Mouse (Mus musculus) heart, embryonic 12.5 days (tissue): ENCODE measurements around the gene C130026I21Rik. TPM values are rescaled to one million over a fixed set of nuclear protein-coding genes. Genes with fewer than 3 reads are reported as not detected.
A peak's percentile ranks its signal among the peaks of the same experiment; 100 is the strongest.
"Not testable (repeated sequence)": the region's sequence is repeated elsewhere in the genome, so short reads cannot be mapped to it uniquely, and the experiment has no call there.

Source experiments
- ATAC-seq: fragments of 200-750 bp; cut with Nextera tagmentation; 2 replicates; pipeline ENCODE4 v1.8.0; 2017; ENCODE audit warnings: moderate TSS enrichment, moderate library complexity; ENCODE audit not compliant: insufficient number of reproducible peaks, low FRiP score
- H3K27ac ChIP-seq: fragments of 300-500 bp; sonication (generic); 2 replicates; pipeline ENCODE4 v1.5.1; 2016; ENCODE audit warnings: mild to moderate bottlenecking, moderate library complexity; ENCODE audit not compliant: poor library complexity, severe bottlenecking
- H3K27me3 ChIP-seq: fragments of 300-500 bp; sonication (generic); replicated peaks from 2 replicates; pipeline ENCODE4 v1.6.1; 2016; ENCODE audit warnings: mild to moderate bottlenecking, moderate library complexity
- H3K36me3 ChIP-seq: fragments of 300-500 bp; sonication (generic); 2 replicates; pipeline ENCODE4 v1.6.1; 2016; ENCODE audit warnings: mild to moderate bottlenecking, moderate library complexity
- H3K4me1 ChIP-seq: fragments of 300-500 bp; sonication (generic); replicated peaks from 2 replicates; pipeline ENCODE4 v1.6.1; 2016; ENCODE audit warnings: mild to moderate bottlenecking
- H3K4me2 ChIP-seq: fragments of 300-500 bp; sonication (generic); 2 replicates; pipeline ENCODE4 v1.6.1; 2016; ENCODE audit warnings: mild to moderate bottlenecking, moderate library complexity
- H3K4me3 ChIP-seq: fragments of 300-500 bp; sonication (generic); 2 replicates; pipeline ENCODE4 v1.5.1; 2016; ENCODE audit warnings: mild to moderate bottlenecking
- H3K9ac ChIP-seq: fragments of 300-500 bp; sonication (generic); 2 replicates; pipeline ENCODE4 v1.6.1; 2016; ENCODE audit warnings: mild to moderate bottlenecking, moderate library complexity
- H3K9me3 ChIP-seq: fragments of 300-500 bp; sonication (generic); replicated peaks from 2 replicates; pipeline ENCODE4 v1.6.1; 2016; ENCODE audit warnings: mild to moderate bottlenecking, moderate library complexity
- WGBS: fragments of 180-500 bp; shearing (Covaris S2); methylation state at CpG from one replicate; pipeline ENCODE4 v1.1.7; 2016; 5-methylcytosine and 5-hydroxymethylcytosine counted together
- polyA plus RNA-seq: library from polyadenylated mRNA; unstranded; fragments of >200 nt; fragmentation: Nextera tagmentation; extraction: Ambion mirVana; gene quantifications from 2 replicates; pipeline ENCODE4 v1.2.1, GENCODE M21; 2016

Gene C130026I21Rik
- polyA plus RNA-seq, result not detected in 2 replicates

GRCm38 (mm10) chr1:85270466-85270865, at the start of gene C130026I21Rik:
Gene C130026I21Rik, minus strand, starts transcription at chr1:85270566.
- not testable (repeated sequence) for H3K27me3 ChIP-seq, H3K4me3 ChIP-seq, H3K4me1 ChIP-seq, H3K27ac ChIP-seq, H3K36me3 ChIP-seq, H3K9me3 ChIP-seq, H3K9ac ChIP-seq, H3K4me2 ChIP-seq, ATAC-seq
- no CpG with 5 or more reads among the region's 6 CpGs for WGBS

- not testable (repeated sequence) for H3K4me3 ChIP-seq, H3K27me3 ChIP-seq, H3K9me3 ChIP-seq, ATAC-seq, H3K27ac ChIP-seq, H3K36me3 ChIP-seq, H3K4me1 ChIP-seq, H3K4me2 ChIP-seq, H3K9ac ChIP-seq
- WGBS, result 34% methylated on average over 4 of the region's 5 CpGs
These were observed 16.7 kb upstream of the C130026I21Rik start for GRCm38 (mm10) chr1:85287063-85287462.

- H3K27me3 ChIP-seq, ATAC-seq, H3K4me2 ChIP-seq, H3K4me3 ChIP-seq, H3K36me3 ChIP-seq, H3K4me1 ChIP-seq, H3K27ac ChIP-seq, H3K9ac ChIP-seq, H3K9me3 ChIP-seq: not testable (repeated sequence)
- 65% methylated on average over 4 of the region's 5 CpGs for WGBS
These were observed 6.1 kb upstream of the C130026I21Rik start for GRCm38 (mm10) chr1:85276421-85276820.

- not testable (repeated sequence) for H3K4me3 ChIP-seq, H3K9ac ChIP-seq, H3K27ac ChIP-seq, H3K4me2 ChIP-seq, H3K9me3 ChIP-seq, ATAC-seq, H3K27me3 ChIP-seq, H3K4me1 ChIP-seq, H3K36me3 ChIP-seq
- WGBS, result 40% methylated on average over 2 of the region's 2 CpGs
These were observed 11.7 kb downstream of the C130026I21Rik start for GRCm38 (mm10) chr1:85258634-85259033.

- not testable (repeated sequence) for H3K4me2 ChIP-seq, H3K9ac ChIP-seq, H3K27me3 ChIP-seq, H3K4me1 ChIP-seq, ATAC-seq, H3K27ac ChIP-seq, H3K4me3 ChIP-seq, H3K36me3 ChIP-seq
- H3K9me3 ChIP-seq, result peaks cover 12% of the 10 kb centered on the region
- WGBS, result 52% methylated on average over 2 of the region's 3 CpGs
These were observed 15.1 kb downstream of the C130026I21Rik start for GRCm38 (mm10) chr1:85255217-85255616.

GRCm38 (mm10) chr1:85251211-85251610, 19.2 kb downstream of the C130026I21Rik start:
- H3K4me1 ChIP-seq, ATAC-seq, H3K9ac ChIP-seq, H3K4me3 ChIP-seq, H3K27ac ChIP-seq, H3K4me2 ChIP-seq, H3K36me3 ChIP-seq, H3K27me3 ChIP-seq: not testable (repeated sequence)
- whole genome bisulfite sequencing, result 72% methylated on average over 4 of the region's 4 CpGs
- peaks cover 26% of the 10 kb centered on the region for H3K9me3 ChIP-seq

- ATAC-seq, result peak; percentile 61; the same call in 1 of the 2 replicates
- not testable (repeated sequence) for H3K27me3 ChIP-seq
These were observed 21.4 kb downstream of the C130026I21Rik start for GRCm38 (mm10) chr1:85248985-85249384.

GRCm38 (mm10) chr1:85246776-85247460, 23.4 kb downstream of the C130026I21Rik start:
- WGBS, result 69% methylated on average over 8 of the region's 8 CpGs
- not testable (repeated sequence) for H3K36me3 ChIP-seq, H3K9ac ChIP-seq, H3K27ac ChIP-seq, H3K4me2 ChIP-seq, H3K4me3 ChIP-seq, H3K27me3 ChIP-seq, H3K4me1 ChIP-seq, ATAC-seq
- H3K9me3 ChIP-seq, result peaks cover 36% of the 10 kb centered on the region

More at GRCm38 (mm10) chr1:85248985-85249384, 21.4 kb downstream of the C130026I21Rik start:
- not testable (repeated sequence) for H3K36me3 ChIP-seq, H3K4me3 ChIP-seq, H3K27ac ChIP-seq, H3K9ac ChIP-seq, H3K4me2 ChIP-seq, H3K4me1 ChIP-seq
- H3K9me3 ChIP-seq, result peaks cover 31% of the 10 kb centered on the region
- 56% methylated on average over 3 of the region's 3 CpGs for WGBS

GRCm38 (mm10) chr1:85246266-85246665, 24.1 kb downstream of the C130026I21Rik start:
- not testable (repeated sequence) for ATAC-seq

GRCm38 (mm10) chr1:85244941-85245340, 25.4 kb downstream of the C130026I21Rik start:
- not testable (repeated sequence) for H3K4me3 ChIP-seq, H3K9ac ChIP-seq, H3K36me3 ChIP-seq, H3K27me3 ChIP-seq, H3K4me2 ChIP-seq, ATAC-seq, H3K4me1 ChIP-seq, H3K27ac ChIP-seq
- peaks cover 35% of the 10 kb centered on the region for H3K9me3 ChIP-seq
- WGBS, result 59% methylated on average over 3 of the region's 4 CpGs

More at GRCm38 (mm10) chr1:85246266-85246665, 24.1 kb downstream of the C130026I21Rik start:
- not testable (repeated sequence) for H3K27me3 ChIP-seq, H3K4me1 ChIP-seq, H3K4me2 ChIP-seq, H3K27ac ChIP-seq, H3K36me3 ChIP-seq, H3K4me3 ChIP-seq, H3K9ac ChIP-seq
- 69% methylated on average over 5 of the region's 5 CpGs for WGBS
- peaks cover 38% of the 10 kb centered on the region for H3K9me3 ChIP-seq

- H3K27me3 ChIP-seq, ATAC-seq, H3K36me3 ChIP-seq, H3K9ac ChIP-seq, H3K27ac ChIP-seq, H3K4me1 ChIP-seq, H3K4me3 ChIP-seq, H3K4me2 ChIP-seq: not testable (repeated sequence)
- H3K9me3 ChIP-seq, result peaks cover 38% of the 10 kb centered on the region
- 63% methylated on average over 2 of the region's 2 CpGs for WGBS
These were observed 27.3 kb downstream of the C130026I21Rik start for GRCm38 (mm10) chr1:85243023-85243422.
